ENCODE assay signal across 8 mouse cellular contexts in the genomic region with DNA sequence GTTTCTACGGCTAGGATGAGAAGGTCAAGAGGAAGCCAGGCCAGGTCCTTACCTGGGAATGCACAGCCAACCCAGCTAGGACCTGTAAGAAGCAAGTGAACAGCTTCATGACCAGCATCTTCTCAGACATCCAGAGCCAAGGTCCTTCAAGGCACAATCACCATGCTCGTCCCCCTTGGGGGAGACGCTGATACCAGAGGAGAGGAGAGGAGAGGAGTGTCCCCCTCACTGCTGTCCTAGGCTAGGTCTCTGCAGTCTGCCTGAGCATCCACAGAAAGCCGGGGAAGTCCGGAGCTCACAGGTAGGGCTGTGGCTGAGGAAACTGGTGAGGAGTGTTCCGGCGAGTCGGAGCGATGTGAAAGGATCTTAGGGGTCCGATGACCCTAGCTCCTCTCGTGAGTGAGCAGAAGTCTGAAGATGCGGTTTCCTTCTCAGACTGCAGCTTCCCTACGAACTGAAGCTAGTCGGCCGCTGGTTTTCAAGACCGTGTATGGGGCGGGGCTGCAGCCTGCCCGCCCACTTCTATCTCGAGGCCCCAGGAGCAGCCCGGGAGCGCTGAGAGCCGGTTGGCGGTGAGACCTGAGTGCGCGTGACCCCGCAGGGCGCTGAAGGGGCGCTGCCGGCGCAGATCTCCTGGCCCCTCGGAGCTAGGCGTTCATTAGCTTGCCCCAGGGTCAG. TPM values are rescaled to one million over a fixed set of nuclear protein-coding genes. Genes with fewer than 3 reads are reported as not detected.
A peak's percentile ranks its signal among the peaks of the same experiment; 100 is the strongest.
DNase-seq lines count a peak whose midpoint lies in the region; ATAC-seq and TF ChIP-seq lines count a peak whose summit lies in the region.

No protein-coding gene starts in this region.

- peak overlapping the region; percentile 27 for H3K9ac ChIP-seq in forebrain, embryonic 12.5 days
- peak overlapping the region; percentile 38; the same call in 1 of the 2 replicates for H3K9ac ChIP-seq in liver, postnatal 0 days (replicated peaks)
- H3K9ac ChIP-seq in neural tube, embryonic 11.5 days (ENCODE audit: low read length): peak overlapping the region; percentile 11

- peak; percentile 86 for ATAC-seq in CD4-positive, CD25-positive, alpha-beta regulatory T cell, adult 4 months
- no peak for ATAC-seq in forebrain, embryonic 12.5 days (ENCODE audit: low FRiP score)
- 0 out of 2 replicates have a peak, but pooled peaks have one; percentile 25 for ATAC-seq in liver, postnatal 0 days
- ATAC-seq in neural tube, embryonic 11.5 days (ENCODE audit: insufficient read depth, low FRiP score, low TSS enrichment): no peak

- peak overlapping the region; percentile 59 for H3K4me2 ChIP-seq in forebrain, embryonic 12.5 days
- peak overlapping the region; percentile 74 for H3K4me2 ChIP-seq in liver, postnatal 0 days (ENCODE audit: low read depth, low read length)
- H3K4me2 ChIP-seq in neural tube, embryonic 11.5 days (ENCODE audit: low read depth): peak overlapping the region; percentile 40

- no peak for TF ChIP-seq CTCF in liver, postnatal 0 days (IDR thresholded peaks at IDR 0.05; ENCODE audit: low read depth)

- no peaks in the 10 kb centered on the region for H3K9me3 ChIP-seq in forebrain, embryonic 12.5 days
- H3K9me3 ChIP-seq in liver, postnatal 0 days (ENCODE audit: low read length): no peaks in the 10 kb centered on the region
- H3K9me3 ChIP-seq in neural tube, embryonic 11.5 days (ENCODE audit: control insufficient read depth, low read length): no peaks in the 10 kb centered on the region

- H3K4me3 ChIP-seq in forebrain, embryonic 12.5 days (replicated peaks): peak overlapping the region; percentile 28
- peak overlapping the region; percentile 36 for H3K4me3 ChIP-seq in liver, postnatal 0 days (ENCODE audit: low read depth, low read length)
- H3K4me3 ChIP-seq in neural tube, embryonic 11.5 days (ENCODE audit: low read depth, low read length): peak overlapping the region; percentile 17

- H3K27ac ChIP-seq in forebrain, embryonic 12.5 days: no peak overlapping the region
- no peak overlapping the region for H3K27ac ChIP-seq in liver, postnatal 0 days (ENCODE audit: low read depth)
- no peak overlapping the region for H3K27ac ChIP-seq in neural tube, embryonic 11.5 days (ENCODE audit: low read depth, low read length)

- peaks cover 35% of the 10 kb centered on the region for H3K4me1 ChIP-seq in forebrain, embryonic 12.5 days
- peaks cover 8% of the 10 kb centered on the region for H3K4me1 ChIP-seq in liver, postnatal 0 days (ENCODE audit: insufficient read depth)
- H3K4me1 ChIP-seq in neural tube, embryonic 11.5 days (ENCODE audit: control insufficient read depth, insufficient read depth, low read length): peaks cover 25% of the 10 kb centered on the region

- peak; percentile 46 for DNase-seq in T-cell, adult 2 months (ENCODE audit: low spot score)
- DNase-seq in induced T-regulatory cell, adult 2 months (ENCODE audit: low read depth): peak; percentile 67
- DNase-seq in liver, postnatal 0 days: peak; percentile 59
- DNase-seq in neural tube, embryonic 11.5 days (ENCODE audit: low spot score): peak; percentile 67
- DNase-seq in right cerebral cortex, postnatal 25 days: no peak
- DNase-seq in right cerebral cortex, postnatal 14 days: no peak

- TF ChIP-seq EP300 in liver, postnatal 0 days (IDR thresholded peaks at IDR 0.05; ENCODE audit: low read depth): no peak

- H3K36me3 ChIP-seq in forebrain, embryonic 12.5 days (replicated peaks): no peaks in the 10 kb centered on the region
- no peaks in the 10 kb centered on the region for H3K36me3 ChIP-seq in liver, postnatal 0 days (replicated peaks; ENCODE audit: insufficient read depth, low read length)
- H3K36me3 ChIP-seq in neural tube, embryonic 11.5 days (ENCODE audit: control insufficient read depth, insufficient read depth, low read length): no peaks in the 10 kb centered on the region

- H3K27me3 ChIP-seq in forebrain, embryonic 12.5 days: peaks cover 39% of the 10 kb centered on the region
- peaks cover 27% of the 10 kb centered on the region for H3K27me3 ChIP-seq in liver, postnatal 0 days (ENCODE audit: insufficient read depth, low read length)
- peaks cover 13% of the 10 kb centered on the region for H3K27me3 ChIP-seq in neural tube, embryonic 11.5 days (ENCODE audit: control insufficient read depth, insufficient read depth, low read length)

- WGBS in forebrain, embryonic 12.5 days: 3% methylated on average over 32 of the region's 32 CpGs
- 3% methylated on average over 32 of the region's 32 CpGs for WGBS in liver, postnatal 0 days (ENCODE audit: insufficient replicate concordance)
- 3% methylated on average over 32 of the region's 32 CpGs for WGBS in neural tube, embryonic 11.5 days

RNA-seq across cellular contexts. Expression of a gene that starts 0.6 kb away (rescaled TPM):
- polyA plus RNA-seq in CD4-positive, CD25-positive, alpha-beta regulatory T cell, adult 4 months (2017; shearing (Covaris generic)): not detected
- 6.3 and 7.5 TPM in 2 replicates for polyA plus RNA-seq in forebrain, embryonic 12.5 days (2016; fragmentation: Nextera tagmentation; extraction: Ambion mirVana)
- polyA plus RNA-seq in liver, postnatal 0 days (2015; fragmentation: Nextera tagmentation; extraction: Ambion mirVana): 0.36 and 0.45 TPM in 2 replicates
- 7.1 and 9.0 TPM in 2 replicates for polyA plus RNA-seq in neural tube, embryonic 11.5 days (2014; fragmentation: Nextera tagmentation; extraction: Ambion mirVana)

RNA-seq across cellular contexts. Expression of a gene that starts 25.9 kb away (rescaled TPM):
- polyA plus RNA-seq in CD4-positive, CD25-positive, alpha-beta regulatory T cell, adult 4 months (2017; shearing (Covaris generic)): under 1 TPM; 0.28 to 0.43 TPM
- 5.8 and 6.1 TPM in 2 replicates for polyA plus RNA-seq in forebrain, embryonic 12.5 days (2016; fragmentation: Nextera tagmentation; extraction: Ambion mirVana)
- polyA plus RNA-seq in liver, postnatal 0 days (2015; fragmentation: Nextera tagmentation; extraction: Ambion mirVana): 0.39 and 0.61 TPM in 2 replicates
- 5.3 and 6.7 TPM in 2 replicates for polyA plus RNA-seq in neural tube, embryonic 11.5 days (2014; fragmentation: Nextera tagmentation; extraction: Ambion mirVana)

RNA-seq across cellular contexts. Expression of a gene that starts 42.3 kb away (rescaled TPM):
- polyA plus RNA-seq in CD4-positive, CD25-positive, alpha-beta regulatory T cell, adult 4 months (2017; shearing (Covaris generic)): 10 to 100 TPM; 67.3 to 94.7 TPM
- polyA plus RNA-seq in forebrain, embryonic 12.5 days (2016; fragmentation: Nextera tagmentation; extraction: Ambion mirVana): 94.6 and 98.3 TPM in 2 replicates
- polyA plus RNA-seq in liver, postnatal 0 days (2015; fragmentation: Nextera tagmentation; extraction: Ambion mirVana): 21.7 and 24.6 TPM in 2 replicates
- polyA plus RNA-seq in neural tube, embryonic 11.5 days (2014; fragmentation: Nextera tagmentation; extraction: Ambion mirVana): 104 and 111 TPM in 2 replicates

Comparison
In these comparisons a context has a peak if more than half of its experiments do, and no peak if none do; other contexts are left out.
1. ATAC-seq: peak in CD4-positive, CD25-positive, alpha-beta regulatory T cell, adult 4 months (single experiment) and liver, postnatal 0 days (single experiment); none in forebrain, embryonic 12.5 days (single experiment) and neural tube, embryonic 11.5 days (single experiment).
2. DNase-seq: peak in T-cell, adult 2 months (single experiment), induced T-regulatory cell, adult 2 months (single experiment), liver, postnatal 0 days (single experiment) and neural tube, embryonic 11.5 days (single experiment); none in right cerebral cortex, postnatal 25 days (single experiment) and right cerebral cortex, postnatal 14 days (single experiment).
3. Peak in every context shown above with its lines, with median percentiles within 50 percentile points of each other: H3K4me2 ChIP-seq, H3K4me3 ChIP-seq and H3K9ac ChIP-seq.